Mouse (Mus musculus) retina, embryonic 14.5 days (tissue): Measurements from ENCODE around the gene Shisa9.
A peak's percentile ranks its signal among the peaks of the same experiment; 100 is the strongest.

Source experiments
- DNase-seq: peaks from one replicate; pipeline ENCODE4 v3.0.0-alpha.2; 2015; ENCODE audit warnings: low spot score

Gene Shisa9

GRCm38 (mm10) chr16:12072573-12072972 is 88.7 kb downstream of the Shisa9 start:
- no peak for DNase-seq

GRCm38 (mm10) chr16:12076270-12076669 is 92.4 kb downstream of the Shisa9 start:
- DNase-seq: no peak

GRCm38 (mm10) chr16:12076700-12077099 is 92.8 kb downstream of the Shisa9 start:
- peak; percentile 15 for DNase-seq

GRCm38 (mm10) chr16:12083082-12083481 is 99.2 kb downstream of the Shisa9 start:
- no peak for DNase-seq

GRCm38 (mm10) chr16:12090604-12091235 is 106.8 kb downstream of the Shisa9 start:
- no peak for DNase-seq

GRCm38 (mm10) chr16:12093253-12093652 is 109.3 kb downstream of the Shisa9 start:
- no peak for DNase-seq

- no peak for DNase-seq
Observed at GRCm38 (mm10) chr16:12094784-12095315, 110.9 kb downstream of the Shisa9 start.

GRCm38 (mm10) chr16:12095365-12095764 is 111.5 kb downstream of the Shisa9 start:
- no peak for DNase-seq

GRCm38 (mm10) chr16:12108436-12108835 is 124.5 kb downstream of the Shisa9 start:
- DNase-seq: no peak

GRCm38 (mm10) chr16:12110851-12111437 is 127.0 kb downstream of the Shisa9 start:
- no peak for DNase-seq

GRCm38 (mm10) chr16:12114396-12114795 is 130.5 kb downstream of the Shisa9 start:
- no peak for DNase-seq

- DNase-seq: no peak
Observed at GRCm38 (mm10) chr16:12115040-12115856, 131.3 kb downstream of the Shisa9 start.

GRCm38 (mm10) chr16:12116926-12117325 is 133.0 kb downstream of the Shisa9 start:
- no peak for DNase-seq

- no peak for DNase-seq
Observed at GRCm38 (mm10) chr16:12119463-12119862, 135.6 kb downstream of the Shisa9 start.

- DNase-seq: no peak
Observed at GRCm38 (mm10) chr16:12129782-12130181, 145.9 kb downstream of the Shisa9 start.

- DNase-seq: peak; percentile 10
Observed at GRCm38 (mm10) chr16:12146666-12147065, 162.8 kb downstream of the Shisa9 start.

- DNase-seq: no peak
Observed at GRCm38 (mm10) chr16:12151986-12152385, 168.1 kb downstream of the Shisa9 start.

GRCm38 (mm10) chr16:12154476-12154875 is 170.6 kb downstream of the Shisa9 start:
- no peak for DNase-seq

GRCm38 (mm10) chr16:12173482-12174041 is 189.6 kb downstream of the Shisa9 start:
- DNase-seq: no peak

- DNase-seq: no peak
Observed at GRCm38 (mm10) chr16:12178031-12178430, 194.1 kb downstream of the Shisa9 start.

- no peak for DNase-seq
Observed at GRCm38 (mm10) chr16:12189739-12190138, 205.8 kb downstream of the Shisa9 start.

GRCm38 (mm10) chr16:12196841-12197240 is 212.9 kb downstream of the Shisa9 start:
- no peak for DNase-seq
